Mouse (Mus musculus): ENCODE measurements around the gene Sipa1l3.

Gene Sipa1l3

GRCm38 (mm10) chr7:29505337-29506318, 12.8 kb downstream of the Sipa1l3 start:
- DNase-seq (ENCODE audit: extremely low read depth, low read depth): no peak

GRCm38 (mm10) chr7:29504683-29505290, 13.7 kb downstream of the Sipa1l3 start:
- DNase-seq (ENCODE audit: extremely low read depth, low read depth): no peak

- DNase-seq (ENCODE audit: extremely low read depth, low read depth): no peak
These were observed 14.8 kb downstream of the Sipa1l3 start for GRCm38 (mm10) chr7:29503616-29504015.

GRCm38 (mm10) chr7:29501214-29501613, 17.2 kb downstream of the Sipa1l3 start:
- no peak for DNase-seq (ENCODE audit: extremely low read depth, low read depth)

- no peak for DNase-seq (ENCODE audit: extremely low read depth, low read depth)
These were observed 19.4 kb downstream of the Sipa1l3 start for GRCm38 (mm10) chr7:29499071-29499470.

GRCm38 (mm10) chr7:29496953-29497590, 21.4 kb downstream of the Sipa1l3 start:
- DNase-seq (ENCODE audit: extremely low read depth, low read depth): no peak

- no peak for DNase-seq (ENCODE audit: extremely low read depth, low read depth)
These were observed 22.1 kb downstream of the Sipa1l3 start for GRCm38 (mm10) chr7:29496332-29496731.

- no peak for DNase-seq (ENCODE audit: extremely low read depth, low read depth)
These were observed 22.6 kb downstream of the Sipa1l3 start for GRCm38 (mm10) chr7:29495880-29496279.

- no peak for DNase-seq (ENCODE audit: extremely low read depth, low read depth)
These were observed 23.6 kb downstream of the Sipa1l3 start for GRCm38 (mm10) chr7:29494854-29495253.

GRCm38 (mm10) chr7:29494015-29494414, 24.4 kb downstream of the Sipa1l3 start:
- no peak for DNase-seq (ENCODE audit: extremely low read depth, low read depth)

GRCm38 (mm10) chr7:29492992-29493391, 25.4 kb downstream of the Sipa1l3 start:
- DNase-seq (ENCODE audit: extremely low read depth, low read depth): no peak

GRCm38 (mm10) chr7:29491861-29492260, 26.6 kb downstream of the Sipa1l3 start:
- peak; percentile 91 for DNase-seq (ENCODE audit: extremely low read depth, low read depth)

GRCm38 (mm10) chr7:29491471-29491755, 27.0 kb downstream of the Sipa1l3 start:
- DNase-seq (ENCODE audit: extremely low read depth, low read depth): no peak

GRCm38 (mm10) chr7:29490704-29491470, 27.6 kb downstream of the Sipa1l3 start:
- DNase-seq (ENCODE audit: extremely low read depth, low read depth): peak; percentile 5

- no peak for DNase-seq (ENCODE audit: extremely low read depth, low read depth)
These were observed 28.6 kb downstream of the Sipa1l3 start for GRCm38 (mm10) chr7:29489851-29490250.

- DNase-seq (ENCODE audit: extremely low read depth, low read depth): no peak
These were observed 29.1 kb downstream of the Sipa1l3 start for GRCm38 (mm10) chr7:29489364-29489763.

GRCm38 (mm10) chr7:29486753-29487152, 31.7 kb downstream of the Sipa1l3 start:
- peak; percentile 12 for DNase-seq (ENCODE audit: extremely low read depth, low read depth)

GRCm38 (mm10) chr7:29485721-29486120, 32.7 kb downstream of the Sipa1l3 start:
- DNase-seq (ENCODE audit: extremely low read depth, low read depth): no peak

GRCm38 (mm10) chr7:29483556-29483955, 34.9 kb downstream of the Sipa1l3 start:
- no peak for DNase-seq (ENCODE audit: extremely low read depth, low read depth)

- no peak for DNase-seq (ENCODE audit: extremely low read depth, low read depth)
These were observed 36.9 kb downstream of the Sipa1l3 start for GRCm38 (mm10) chr7:29481345-29482155.

Data from MEL-GATA-1-ER (cell line).